Mouse (Mus musculus): Measurements from ENCODE around the gene Gm42417. TPM values are rescaled to one million over a fixed set of nuclear protein-coding genes. Genes with fewer than 3 reads are reported as not detected.
A peak's percentile ranks its signal among the peaks of the same experiment; 100 is the strongest.

Gm42417 gene
- polyA plus RNA-seq, 1 experiment from 2014 or later, result not detected

DNA sequence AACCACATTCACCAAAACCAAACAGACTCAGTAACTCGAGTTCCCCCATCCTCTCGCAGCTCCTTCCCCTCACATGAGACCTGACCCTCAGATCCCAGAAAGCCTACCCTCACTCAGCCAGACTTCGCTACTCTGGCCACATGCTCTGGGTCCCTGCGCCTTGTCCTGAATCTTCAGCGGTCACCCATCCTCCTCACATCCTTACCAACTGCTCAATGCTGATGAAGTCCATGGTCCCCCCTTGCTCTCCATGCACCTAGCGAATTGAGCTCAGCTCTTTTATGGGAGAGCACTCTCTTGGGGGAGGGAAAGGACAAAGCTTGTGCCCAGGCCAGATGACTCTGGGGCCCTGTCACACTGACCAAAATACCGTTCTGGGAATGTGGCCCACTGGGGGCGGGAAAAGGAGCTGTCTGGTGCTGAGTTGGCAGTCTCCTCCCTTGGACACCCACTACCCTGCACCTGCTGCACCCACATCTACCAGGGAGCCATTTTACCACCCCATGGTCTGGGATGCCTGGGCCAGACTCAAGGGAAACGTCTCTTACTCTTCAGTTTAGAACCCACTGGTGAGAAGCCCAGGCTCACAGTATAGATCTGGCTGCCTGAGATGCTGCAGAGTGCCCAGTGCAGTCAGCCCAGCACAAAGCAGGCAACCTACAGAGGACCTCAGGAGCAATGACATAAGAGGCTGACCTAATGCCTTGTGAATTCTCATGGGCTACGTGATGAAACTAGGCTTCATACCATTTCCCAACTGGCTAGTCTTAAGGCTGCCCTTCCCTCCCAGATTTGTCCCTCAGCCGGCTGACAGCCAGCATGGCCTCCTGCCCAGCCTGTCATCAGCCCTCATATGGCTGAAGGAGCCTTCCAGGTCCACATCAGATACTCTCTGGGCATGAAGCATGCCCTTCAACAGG, 3.5 kb downstream of the Gm42417 start:
- WGBS, result 77% methylated on average over 11 of the region's 11 CpGs

DNA sequence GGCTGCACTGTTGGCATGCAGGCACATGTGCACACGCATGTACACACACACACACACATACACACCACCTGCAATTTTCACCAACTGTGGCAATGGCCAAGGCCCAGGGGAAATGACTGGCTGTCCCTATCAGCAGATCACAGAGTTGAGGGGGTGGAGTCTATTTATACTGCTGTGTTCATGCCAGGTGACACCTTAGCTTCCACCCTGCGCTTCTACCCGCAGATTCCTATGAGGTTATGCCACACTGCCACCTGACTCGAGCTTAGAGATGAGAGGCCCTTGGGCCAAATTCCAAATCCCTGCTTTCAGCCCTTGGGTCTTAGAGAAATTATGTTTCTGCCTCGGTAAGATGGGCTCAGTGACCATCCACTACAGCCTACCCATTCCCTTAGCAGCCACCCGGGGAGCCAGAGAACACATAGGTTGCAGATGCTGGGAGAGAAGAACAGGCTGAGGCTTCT, 4.6 kb downstream of the Gm42417 start:
- ATAC-seq (ENCODE audit: insufficient read depth) (no peak), DNase-seq (no peak)
- H3K27me3 ChIP-seq (ENCODE audit: insufficient read depth, low read length), result no peaks in the 10 kb centered on the region
- H3K36me3 ChIP-seq (ENCODE audit: insufficient read depth), result peaks cover 32% of the 10 kb centered on the region; the same call in 1 of the 2 replicates
- H3K4me3 ChIP-seq (ENCODE audit: low read depth, low read length), result no peak overlapping the region
- 63% methylated on average over 6 of the region's 6 CpGs for WGBS
- H3K4me1 ChIP-seq (ENCODE audit: insufficient read depth), result no peaks in the 10 kb centered on the region
- H3K4me2 ChIP-seq, result no peak overlapping the region
- no peak overlapping the region for H3K9ac ChIP-seq
- H3K27ac ChIP-seq (ENCODE audit: low read depth), result no peak overlapping the region
- TF ChIP-seq CTCF (IDR thresholded peaks at IDR 0.05; ENCODE audit: low read depth), result 0 out of 2 replicates have a peak, but pooled peaks have one; percentile 17
- H3K9me3 ChIP-seq (ENCODE audit: low read depth, low read length), result no peaks in the 10 kb centered on the region

More for the DNA sequence above, 3.5 kb downstream of the Gm42417 start:
- no peak overlapping the region for H3K9ac ChIP-seq
- no peaks in the 10 kb centered on the region for H3K4me1 ChIP-seq (ENCODE audit: insufficient read depth)
- H3K36me3 ChIP-seq (ENCODE audit: insufficient read depth), result peaks cover 42% of the 10 kb centered on the region; the same call in 1 of the 2 replicates
- H3K27me3 ChIP-seq (ENCODE audit: insufficient read depth, low read length), result no peaks in the 10 kb centered on the region
- ATAC-seq (ENCODE audit: insufficient read depth) (no peak), DNase-seq (no peak)
- no peak for TF ChIP-seq CTCF (IDR thresholded peaks at IDR 0.05; ENCODE audit: low read depth)
- H3K9me3 ChIP-seq (ENCODE audit: low read depth, low read length), result no peaks in the 10 kb centered on the region
- no peak overlapping the region for H3K4me3 ChIP-seq (ENCODE audit: low read depth, low read length)
- H3K27ac ChIP-seq (ENCODE audit: low read depth), result no peak overlapping the region
- no peak overlapping the region for H3K4me2 ChIP-seq

- H3K4me3 ChIP-seq (ENCODE audit: low read depth, low read length), result no peak overlapping the region
- no peaks in the 10 kb centered on the region for H3K27me3 ChIP-seq (ENCODE audit: insufficient read depth, low read length)
- no peak for TF ChIP-seq CTCF (IDR thresholded peaks at IDR 0.05; ENCODE audit: low read depth)
- H3K4me1 ChIP-seq (ENCODE audit: insufficient read depth), result no peaks in the 10 kb centered on the region
- WGBS, result 63% methylated on average over 6 of the region's 6 CpGs
- peaks cover 21% of the 10 kb centered on the region; the same call in 1 of the 2 replicates for H3K36me3 ChIP-seq (ENCODE audit: insufficient read depth)
- peak; percentile 34 for DNase-seq
- no peak overlapping the region for H3K4me2 ChIP-seq
- H3K27ac ChIP-seq (ENCODE audit: low read depth), result no peak overlapping the region
- H3K9ac ChIP-seq, result no peak overlapping the region
- no peaks in the 10 kb centered on the region for H3K9me3 ChIP-seq (ENCODE audit: low read depth, low read length)
- ATAC-seq (ENCODE audit: insufficient read depth), result no peak
Observed at GRCm38 (mm10) chr1:36533546-36533945, 5.7 kb downstream of the Gm42417 start.

GRCm38 (mm10) chr1:36531461-36531860, 7.8 kb downstream of the Gm42417 start:
- Histone ChIP-seq H3K36me3 (ENCODE audit: insufficient read depth) (peaks cover 19% of the 10 kb centered on the region; the same call in 1 of the 2 replicates), H3K4me1 (ENCODE audit: insufficient read depth) (no peaks in the 10 kb centered on the region), H3K4me3 (ENCODE audit: low read depth, low read length) (no peak overlapping the region), H3K9ac (no peak overlapping the region), H3K27ac (ENCODE audit: low read depth) (no peak overlapping the region), H3K4me2 (no peak overlapping the region), H3K9me3 (ENCODE audit: low read depth, low read length) (no peaks in the 10 kb centered on the region), H3K27me3 (ENCODE audit: insufficient read depth, low read length) (no peaks in the 10 kb centered on the region)
- no peak for ATAC-seq (ENCODE audit: insufficient read depth)
- DNase-seq, result no peak
- 90% methylated on average over 12 of the region's 12 CpGs for WGBS
- TF ChIP-seq CTCF (IDR thresholded peaks at IDR 0.05; ENCODE audit: low read depth), result no peak

DNA sequence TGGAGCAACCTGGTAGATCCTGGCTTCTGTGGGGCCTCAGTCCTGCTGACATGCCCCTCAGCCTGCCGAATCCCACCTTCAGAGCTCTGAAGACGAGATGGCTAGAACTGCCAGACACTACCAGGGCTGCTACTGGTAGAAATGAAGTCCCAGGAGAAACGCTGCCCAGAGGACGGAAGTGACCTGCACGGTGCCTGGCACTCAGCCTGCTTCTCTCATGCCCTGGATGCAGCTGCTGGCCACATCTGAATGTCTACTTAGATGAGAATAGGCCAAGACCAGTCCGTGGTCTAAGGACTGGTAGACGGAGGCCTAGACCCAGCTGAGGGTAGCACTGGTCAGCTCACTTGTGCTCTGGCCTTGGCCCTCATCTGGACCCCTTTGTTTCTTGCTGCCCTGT, 8.3 kb downstream of the Gm42417 start:
- ATAC-seq (ENCODE audit: insufficient read depth) (no peak), DNase-seq (no peak)
- H3K9ac ChIP-seq, result no peak overlapping the region
- H3K36me3 ChIP-seq (ENCODE audit: insufficient read depth), result peaks cover 20% of the 10 kb centered on the region; the same call in 1 of the 2 replicates
- no peak overlapping the region for H3K4me3 ChIP-seq (ENCODE audit: low read depth, low read length)
- no peaks in the 10 kb centered on the region for H3K4me1 ChIP-seq (ENCODE audit: insufficient read depth)
- no peak for TF ChIP-seq CTCF (IDR thresholded peaks at IDR 0.05; ENCODE audit: low read depth)
- no peaks in the 10 kb centered on the region for H3K27me3 ChIP-seq (ENCODE audit: insufficient read depth, low read length)
- no peak overlapping the region for H3K4me2 ChIP-seq
- H3K9me3 ChIP-seq (ENCODE audit: low read depth, low read length), result no peaks in the 10 kb centered on the region
- 82% methylated on average over 7 of the region's 7 CpGs for WGBS
- no peak overlapping the region for H3K27ac ChIP-seq (ENCODE audit: low read depth)

GRCm38 (mm10) chr1:36530485-36530884, 8.7 kb downstream of the Gm42417 start:
- WGBS, result 75% methylated on average over 8 of the region's 8 CpGs
- H3K27me3 ChIP-seq (ENCODE audit: insufficient read depth, low read length), result no peaks in the 10 kb centered on the region
- H3K27ac ChIP-seq (ENCODE audit: low read depth), result no peak overlapping the region
- no peak overlapping the region for H3K9ac ChIP-seq
- ATAC-seq (ENCODE audit: insufficient read depth) (no peak), DNase-seq (no peak)
- TF ChIP-seq CTCF (IDR thresholded peaks at IDR 0.05; ENCODE audit: low read depth), result no peak
- no peak overlapping the region for H3K4me2 ChIP-seq
- no peaks in the 10 kb centered on the region for H3K9me3 ChIP-seq (ENCODE audit: low read depth, low read length)
- H3K4me3 ChIP-seq (ENCODE audit: low read depth, low read length), result no peak overlapping the region
- H3K4me1 ChIP-seq (ENCODE audit: insufficient read depth), result no peaks in the 10 kb centered on the region
- peaks cover 25% of the 10 kb centered on the region for H3K36me3 ChIP-seq (ENCODE audit: insufficient read depth)

GRCm38 (mm10) chr1:36529875-36530274, 9.4 kb downstream of the Gm42417 start:
- DNase-seq (no peak), ATAC-seq (ENCODE audit: insufficient read depth) (no peak)
- Histone ChIP-seq H3K9me3 (ENCODE audit: low read depth, low read length) (no peaks in the 10 kb centered on the region), H3K27ac (ENCODE audit: low read depth) (no peak overlapping the region), H3K27me3 (ENCODE audit: insufficient read depth, low read length) (no peaks in the 10 kb centered on the region), H3K9ac (no peak overlapping the region), H3K36me3 (ENCODE audit: insufficient read depth) (peaks cover 31% of the 10 kb centered on the region), H3K4me2 (no peak overlapping the region), H3K4me1 (ENCODE audit: insufficient read depth) (no peaks in the 10 kb centered on the region), H3K4me3 (ENCODE audit: low read depth, low read length) (no peak overlapping the region)
- WGBS, result 92% methylated on average over 4 of the region's 4 CpGs
- TF ChIP-seq CTCF (IDR thresholded peaks at IDR 0.05; ENCODE audit: low read depth), result no peak
